Mouse (Mus musculus): Measurements from ENCODE around the gene Pdss2.

The Pdss2 gene

DNA sequence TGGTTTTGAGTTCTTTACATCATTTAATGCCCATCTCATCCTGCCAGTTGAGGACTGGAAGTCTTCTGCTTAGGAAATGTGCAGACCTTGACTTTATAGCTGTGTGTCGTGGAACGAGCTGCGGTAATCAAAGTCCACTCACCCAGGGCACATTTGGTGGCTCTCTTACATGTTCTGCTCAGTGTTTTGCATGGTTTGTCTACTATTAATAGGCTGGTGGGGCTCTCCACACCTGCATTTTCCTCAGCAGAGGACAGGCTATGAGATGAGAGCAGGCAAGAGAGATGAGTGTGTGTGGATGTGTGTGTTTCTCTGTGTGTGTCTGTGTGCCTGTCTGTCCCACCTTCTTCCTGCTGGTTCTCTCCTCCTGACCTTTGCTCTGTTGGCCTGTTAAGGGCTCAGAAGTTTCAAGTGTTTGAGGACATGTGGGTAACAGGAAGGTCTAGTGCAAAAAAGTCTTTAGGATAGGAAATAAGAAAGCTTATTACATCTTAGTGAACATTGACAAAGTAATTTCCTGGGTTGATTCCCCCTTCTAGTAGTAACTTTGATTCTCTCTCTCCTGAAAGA, 266.2 kb downstream of the Pdss2 start:
- no peak for DNase-seq

DNA sequence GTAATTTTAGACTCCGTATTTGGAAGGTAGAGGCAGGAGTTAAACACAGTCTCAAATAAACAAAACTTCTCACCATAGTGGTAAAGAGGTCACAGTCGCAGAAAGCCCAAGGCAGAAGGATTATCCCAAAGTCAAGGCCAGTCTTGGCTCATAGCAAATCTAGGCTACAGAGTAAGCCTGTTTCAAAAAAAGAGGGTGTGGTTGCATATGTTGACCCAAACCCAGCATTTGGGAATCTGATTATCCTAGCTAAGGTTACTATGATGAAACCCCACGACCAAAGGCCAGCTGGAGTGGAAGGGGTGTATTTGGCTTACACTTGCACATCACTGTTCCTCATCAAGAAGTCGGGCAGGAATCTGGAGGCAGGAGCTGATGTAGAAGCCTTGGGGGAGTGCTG, 267.0 kb downstream of the Pdss2 start:
- no peak for DNase-seq

DNA sequence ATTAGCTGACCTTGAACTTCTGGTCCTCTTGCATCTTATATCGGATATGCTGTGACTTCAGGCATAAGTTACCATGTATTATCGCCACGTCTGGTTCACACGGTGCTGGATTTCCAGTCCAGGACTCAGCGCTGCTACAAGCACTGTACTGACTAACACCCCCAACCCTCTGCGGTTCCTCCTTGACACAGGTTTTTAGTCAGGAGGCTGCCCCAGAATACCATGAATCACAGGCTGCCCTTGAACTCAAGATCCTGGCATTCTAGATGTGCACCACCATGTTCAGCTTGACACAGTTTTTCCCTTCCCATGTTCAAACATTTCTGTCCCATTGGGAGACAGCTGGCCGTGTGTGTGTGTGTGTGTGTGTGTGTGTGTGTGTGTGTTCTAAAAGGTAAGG, 267.9 kb downstream of the Pdss2 start:
- DNase-seq = no peak

DNA sequence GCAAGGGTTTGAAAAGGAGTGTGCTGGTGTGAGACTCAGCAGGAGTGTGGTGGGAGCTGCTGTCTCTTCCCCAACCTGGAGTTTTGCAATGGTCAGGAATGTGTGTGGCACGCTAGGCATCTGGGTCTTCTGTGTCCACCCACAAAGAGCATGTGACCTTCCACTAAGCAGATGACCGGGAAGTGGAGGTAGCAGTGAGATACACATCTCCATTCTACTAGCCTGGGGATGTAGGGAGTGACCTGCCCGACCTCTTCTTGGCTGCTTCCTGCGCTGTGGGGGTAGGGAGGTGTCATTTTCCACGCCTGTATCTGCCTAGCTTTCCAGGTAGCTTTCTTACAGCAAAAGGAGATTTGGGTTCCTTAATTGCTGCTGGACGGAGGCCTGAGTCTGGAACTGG, 268.3 kb downstream of the Pdss2 start:
- DNase-seq = no peak

DNA sequence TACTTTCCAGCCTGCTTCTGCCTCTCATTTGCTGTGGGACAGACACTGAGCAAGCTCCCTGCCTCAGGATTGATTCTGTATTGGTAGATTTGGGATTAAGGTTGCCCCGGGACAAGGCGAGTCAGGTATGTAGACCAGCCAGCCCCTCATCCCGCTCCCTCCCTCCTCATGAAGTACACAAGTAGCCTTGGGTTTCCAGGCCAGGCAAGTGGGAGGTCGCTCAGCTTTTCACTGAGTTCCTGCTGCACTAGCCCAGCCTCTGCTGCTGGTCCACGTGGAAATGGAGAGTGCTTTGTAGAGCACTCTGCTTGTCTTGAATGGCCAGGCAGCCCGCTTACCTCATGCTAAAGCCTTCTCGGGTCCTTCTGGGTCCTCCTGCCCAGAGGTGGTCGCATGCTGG, 268.7 kb downstream of the Pdss2 start:
- DNase-seq = no peak

DNA sequence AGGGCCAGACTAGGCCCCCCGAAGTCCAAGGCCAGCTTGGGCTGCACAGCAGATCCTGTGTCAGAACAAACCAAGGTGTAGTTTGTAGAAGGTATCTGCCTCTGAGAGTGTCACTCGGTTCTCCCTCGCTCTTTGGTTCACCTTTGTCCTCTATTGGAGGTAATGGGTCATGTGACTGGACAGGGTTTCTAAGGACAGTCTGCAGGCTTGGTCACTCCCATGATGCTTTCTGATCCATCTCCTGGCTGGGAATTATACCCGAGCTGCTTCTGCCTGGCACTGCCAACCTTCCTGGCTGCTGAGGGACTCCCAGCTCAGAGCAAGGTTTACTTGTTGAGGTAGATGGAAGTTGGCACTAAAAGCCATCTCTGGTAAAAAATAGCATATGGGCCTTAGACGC, 269.6 kb downstream of the Pdss2 start:
- DNase-seq = no peak

DNA sequence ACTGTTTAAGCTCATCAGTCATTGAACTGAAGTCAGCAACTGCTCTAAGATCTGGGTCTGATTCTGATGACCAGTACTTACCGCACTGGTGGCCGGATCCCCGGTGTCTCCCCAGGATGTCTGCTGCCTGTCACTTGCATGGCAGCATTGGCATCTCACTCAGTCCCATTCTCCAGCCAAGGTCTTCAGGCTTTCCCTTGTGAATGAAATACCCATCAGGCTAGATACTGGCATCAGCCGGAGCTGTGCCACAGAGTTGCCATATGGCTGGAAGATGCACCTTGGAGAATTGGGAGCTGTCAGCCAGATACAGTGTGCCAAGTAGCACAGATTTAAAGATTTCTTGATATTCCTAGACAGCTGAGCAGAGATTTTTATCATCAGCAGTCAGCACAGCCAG, 281.3 kb downstream of the Pdss2 start:
- DNase-seq = peak; percentile 68

DNA sequence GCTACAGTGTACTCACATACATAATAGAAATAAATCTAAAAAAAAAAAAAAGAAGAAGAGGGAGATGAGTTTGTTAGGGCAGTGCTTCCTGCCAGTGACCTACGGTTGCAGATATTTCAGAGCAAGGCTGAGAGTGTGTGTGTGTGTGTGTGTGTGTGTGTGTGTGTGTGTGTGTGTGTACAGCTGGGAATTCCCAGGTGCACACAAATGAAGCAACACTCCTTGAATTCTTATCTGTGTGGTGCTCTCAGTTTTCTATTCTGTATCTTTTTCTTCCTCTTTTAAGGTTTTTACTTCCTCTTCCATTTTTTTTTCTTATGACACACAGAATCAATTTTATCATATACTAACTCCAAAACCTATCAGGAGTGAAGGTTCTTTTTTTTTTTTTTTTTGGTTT, 283.0 kb downstream of the Pdss2 start:
- DNase-seq = no peak

DNA sequence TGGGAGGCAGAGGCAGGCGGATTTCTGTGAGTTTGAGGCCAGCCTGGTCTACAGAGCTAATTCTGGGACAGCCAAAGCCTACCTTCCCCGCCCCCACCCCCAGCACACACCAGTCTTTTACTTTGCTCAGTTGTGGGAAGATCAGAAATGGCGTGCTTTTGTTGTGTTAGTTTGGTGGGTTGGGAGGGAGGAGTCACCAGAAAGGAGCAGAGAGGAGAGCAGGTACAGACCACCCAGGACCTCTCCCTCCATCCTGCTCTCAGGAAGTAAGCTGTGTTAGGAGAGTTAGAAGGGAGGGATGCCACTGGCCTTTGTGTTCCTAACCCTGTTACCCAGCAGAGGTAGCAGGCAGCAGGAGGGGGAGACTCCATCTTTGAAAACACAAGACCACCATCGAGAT, 285.8 kb downstream of the Pdss2 start:
- no peak for DNase-seq

DNA sequence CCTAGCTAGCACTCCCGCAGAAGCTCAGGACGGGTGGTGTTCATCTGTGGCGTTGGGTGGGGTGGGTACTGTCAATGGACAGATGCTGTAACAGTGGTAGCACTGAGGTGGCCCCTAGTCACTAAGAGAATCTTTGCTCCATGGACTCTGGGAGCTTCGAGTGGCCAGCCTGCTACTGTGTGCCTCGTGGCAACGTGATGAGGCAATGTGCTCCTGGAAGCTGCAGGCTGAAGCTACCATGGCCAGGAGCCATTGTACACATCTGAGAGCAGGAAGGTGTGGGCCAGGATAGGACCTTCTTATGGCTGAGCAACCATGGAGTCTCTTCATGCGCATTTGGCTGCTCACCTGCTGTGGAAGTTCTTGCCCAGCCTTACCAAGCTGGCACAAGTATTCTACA, 287.9 kb downstream of the Pdss2 start:
- no peak for DNase-seq

DNA sequence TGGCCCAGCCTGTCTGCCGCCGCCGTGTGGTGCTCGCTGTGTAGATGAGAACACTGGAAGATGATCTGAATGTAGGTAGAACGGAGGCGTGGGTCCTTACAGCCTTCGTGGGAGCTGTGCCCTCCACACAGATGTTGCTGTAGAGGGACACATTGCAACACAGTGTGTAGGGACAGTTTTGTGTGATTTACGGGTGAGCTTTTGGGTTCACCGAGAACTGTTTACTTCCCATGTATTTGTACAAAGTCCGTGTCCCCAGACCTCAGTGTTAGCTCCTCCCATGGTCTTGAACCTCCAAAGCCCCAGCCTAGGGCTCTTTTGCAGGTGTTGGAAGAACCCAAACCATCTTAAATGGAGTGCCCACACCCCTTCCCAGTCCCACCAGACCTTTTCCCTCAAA, 291.7 kb downstream of the Pdss2 start:
- no peak for DNase-seq
